Mouse (Mus musculus): ENCODE results near the gene Gm813. TPM values are rescaled to one million over a fixed set of nuclear protein-coding genes. Genes with fewer than 3 reads are reported as not detected.

Gene Gm813
- polyA plus RNA-seq, 1 experiment from 2014 or later: not detected

- Histone ChIP-seq H3K4me3 (no peak overlapping the region), H3K9ac (no peak overlapping the region), H3K4me2 (no peak overlapping the region), H3K27ac (ENCODE audit: poor library complexity, severe bottlenecking) (no peak overlapping the region), H3K27me3 (replicated peaks) (no peaks in the 10 kb centered on the region), H3K4me1 (replicated peaks) (no peaks in the 10 kb centered on the region), H3K36me3 (no peaks in the 10 kb centered on the region), H3K9me3 (replicated peaks) (no peaks in the 10 kb centered on the region)
- peak; percentile 90 for ATAC-seq (ENCODE audit: insufficient number of reproducible peaks, low FRiP score)
- WGBS: 66% methylated on average over 4 of the region's 4 CpGs
Observed at GRCm38 (mm10) chr16:58637448-58637847, 20.7 kb upstream of the Gm813 start.

GRCm38 (mm10) chr16:58635866-58636265, 19.1 kb upstream of the Gm813 start:
- Histone ChIP-seq H3K36me3 (no peaks in the 10 kb centered on the region), H3K4me3 (no peak overlapping the region), H3K27me3 (replicated peaks) (no peaks in the 10 kb centered on the region), H3K4me2 (no peak overlapping the region), H3K9ac (no peak overlapping the region), H3K9me3 (replicated peaks) (no peaks in the 10 kb centered on the region), H3K4me1 (replicated peaks) (no peaks in the 10 kb centered on the region), H3K27ac (ENCODE audit: poor library complexity, severe bottlenecking) (no peak overlapping the region)
- no peak for ATAC-seq (ENCODE audit: insufficient number of reproducible peaks, low FRiP score)
- 51% methylated on average over 2 of the region's 2 CpGs for WGBS

GRCm38 (mm10) chr16:58629736-58630135, 13.0 kb upstream of the Gm813 start:
- Histone ChIP-seq H3K4me1 (replicated peaks) (no peaks in the 10 kb centered on the region), H3K9ac (no peak overlapping the region), H3K27ac (ENCODE audit: poor library complexity, severe bottlenecking) (no peak overlapping the region), H3K4me3 (no peak overlapping the region), H3K36me3 (no peaks in the 10 kb centered on the region), H3K27me3 (replicated peaks) (no peaks in the 10 kb centered on the region), H3K9me3 (replicated peaks) (no peaks in the 10 kb centered on the region), H3K4me2 (no peak overlapping the region)
- 73% methylated on average over 2 of the region's 2 CpGs for WGBS
- no peak for ATAC-seq (ENCODE audit: insufficient number of reproducible peaks, low FRiP score)

GRCm38 (mm10) chr16:58628968-58629367, 12.2 kb upstream of the Gm813 start:
- no peaks in the 10 kb centered on the region for H3K27me3 ChIP-seq (replicated peaks)
- H3K4me2 ChIP-seq: no peak overlapping the region
- WGBS: 69% methylated on average over 5 of the region's 5 CpGs
- no peaks in the 10 kb centered on the region for H3K9me3 ChIP-seq (replicated peaks)
- ATAC-seq (ENCODE audit: insufficient number of reproducible peaks, low FRiP score): no peak
- H3K4me3 ChIP-seq: no peak overlapping the region
- H3K4me1 ChIP-seq (replicated peaks): no peaks in the 10 kb centered on the region
- H3K9ac ChIP-seq: no peak overlapping the region
- no peaks in the 10 kb centered on the region for H3K36me3 ChIP-seq
- H3K27ac ChIP-seq (ENCODE audit: poor library complexity, severe bottlenecking): no peak overlapping the region

GRCm38 (mm10) chr16:58628336-58628680, 11.5 kb upstream of the Gm813 start:
- no peaks in the 10 kb centered on the region for H3K4me1 ChIP-seq (replicated peaks)
- H3K9me3 ChIP-seq (replicated peaks): no peaks in the 10 kb centered on the region
- no peak overlapping the region for H3K27ac ChIP-seq (ENCODE audit: poor library complexity, severe bottlenecking)
- H3K27me3 ChIP-seq (replicated peaks): no peaks in the 10 kb centered on the region
- no peaks in the 10 kb centered on the region for H3K36me3 ChIP-seq
- no peak overlapping the region for H3K4me2 ChIP-seq
- no peak overlapping the region for H3K9ac ChIP-seq
- ATAC-seq (ENCODE audit: insufficient number of reproducible peaks, low FRiP score): no peak
- no peak overlapping the region for H3K4me3 ChIP-seq
- no CpG with 5 or more reads among the region's 2 CpGs for WGBS

GRCm38 (mm10) chr16:58627597-58628335, 11.0 kb upstream of the Gm813 start:
- Histone ChIP-seq H3K4me2 (no peak overlapping the region), H3K27ac (ENCODE audit: poor library complexity, severe bottlenecking) (no peak overlapping the region), H3K27me3 (replicated peaks) (no peaks in the 10 kb centered on the region), H3K9ac (no peak overlapping the region), H3K4me1 (replicated peaks) (no peaks in the 10 kb centered on the region), H3K36me3 (no peaks in the 10 kb centered on the region), H3K4me3 (no peak overlapping the region), H3K9me3 (replicated peaks) (no peaks in the 10 kb centered on the region)
- ATAC-seq (ENCODE audit: insufficient number of reproducible peaks, low FRiP score): no peak
- 86% methylated on average over 4 of the region's 4 CpGs for WGBS

- no peak for ATAC-seq (ENCODE audit: insufficient number of reproducible peaks, low FRiP score)
- H3K4me2 ChIP-seq: no peak overlapping the region
- no peaks in the 10 kb centered on the region for H3K36me3 ChIP-seq
- no peak overlapping the region for H3K4me3 ChIP-seq
- no peak overlapping the region for H3K9ac ChIP-seq
- WGBS: 83% methylated on average over 6 of the region's 6 CpGs
- H3K27me3 ChIP-seq (replicated peaks): no peaks in the 10 kb centered on the region
- no peaks in the 10 kb centered on the region for H3K9me3 ChIP-seq (replicated peaks)
- H3K27ac ChIP-seq (ENCODE audit: poor library complexity, severe bottlenecking): no peak overlapping the region
- no peaks in the 10 kb centered on the region for H3K4me1 ChIP-seq (replicated peaks)
Observed at GRCm38 (mm10) chr16:58623944-58624343, 7.2 kb upstream of the Gm813 start.

- Histone ChIP-seq H3K9me3 (replicated peaks) (no peaks in the 10 kb centered on the region), H3K4me3 (no peak overlapping the region), H3K4me1 (replicated peaks) (no peaks in the 10 kb centered on the region), H3K27me3 (replicated peaks) (no peaks in the 10 kb centered on the region), H3K27ac (ENCODE audit: poor library complexity, severe bottlenecking) (no peak overlapping the region), H3K36me3 (no peaks in the 10 kb centered on the region), H3K4me2 (no peak overlapping the region), H3K9ac (no peak overlapping the region)
- no peak for ATAC-seq (ENCODE audit: insufficient number of reproducible peaks, low FRiP score)
- 62% methylated on average over 4 of the region's 4 CpGs for WGBS
Observed at GRCm38 (mm10) chr16:58623114-58623513, 6.3 kb upstream of the Gm813 start.

GRCm38 (mm10) chr16:58622377-58622776, 5.6 kb upstream of the Gm813 start:
- Histone ChIP-seq H3K4me1 (replicated peaks) (no peaks in the 10 kb centered on the region), H3K27ac (ENCODE audit: poor library complexity, severe bottlenecking) (no peak overlapping the region), H3K27me3 (replicated peaks) (no peaks in the 10 kb centered on the region), H3K9me3 (replicated peaks) (no peaks in the 10 kb centered on the region), H3K4me3 (no peak overlapping the region), H3K4me2 (no peak overlapping the region), H3K9ac (no peak overlapping the region), H3K36me3 (no peaks in the 10 kb centered on the region)
- WGBS: 69% methylated on average over 3 of the region's 3 CpGs
- ATAC-seq (ENCODE audit: insufficient number of reproducible peaks, low FRiP score): no peak

GRCm38 (mm10) chr16:58617346-58617745, 568 bp upstream of the Gm813 start:
- Histone ChIP-seq H3K36me3 (no peaks in the 10 kb centered on the region), H3K4me1 (replicated peaks) (no peaks in the 10 kb centered on the region), H3K4me3 (no peak overlapping the region), H3K4me2 (no peak overlapping the region), H3K9me3 (replicated peaks) (no peaks in the 10 kb centered on the region), H3K27ac (ENCODE audit: poor library complexity, severe bottlenecking) (no peak overlapping the region), H3K9ac (no peak overlapping the region), H3K27me3 (replicated peaks) (no peaks in the 10 kb centered on the region)
- no peak for ATAC-seq (ENCODE audit: insufficient number of reproducible peaks, low FRiP score)

GRCm38 (mm10) chr16:58612969-58613368, 3.8 kb downstream of the Gm813 start:
- 81% methylated on average over 3 of the region's 3 CpGs for WGBS
- no peak for ATAC-seq (ENCODE audit: insufficient number of reproducible peaks, low FRiP score)
- Histone ChIP-seq H3K9ac (no peak overlapping the region), H3K4me1 (replicated peaks) (no peaks in the 10 kb centered on the region), H3K36me3 (no peaks in the 10 kb centered on the region), H3K4me3 (no peak overlapping the region), H3K27ac (ENCODE audit: poor library complexity, severe bottlenecking) (no peak overlapping the region), H3K27me3 (replicated peaks) (no peaks in the 10 kb centered on the region), H3K9me3 (replicated peaks) (no peaks in the 10 kb centered on the region), H3K4me2 (no peak overlapping the region)

- no peaks in the 10 kb centered on the region for H3K9me3 ChIP-seq (replicated peaks)
- no peaks in the 10 kb centered on the region for H3K27me3 ChIP-seq (replicated peaks)
- H3K27ac ChIP-seq (ENCODE audit: poor library complexity, severe bottlenecking): no peak overlapping the region
- H3K9ac ChIP-seq: no peak overlapping the region
- no peak overlapping the region for H3K4me2 ChIP-seq
- no peak for ATAC-seq (ENCODE audit: insufficient number of reproducible peaks, low FRiP score)
- 57% methylated on average over 5 of the region's 5 CpGs for WGBS
- no peaks in the 10 kb centered on the region for H3K36me3 ChIP-seq
- no peak overlapping the region for H3K4me3 ChIP-seq
- peaks cover 4% of the 10 kb centered on the region for H3K4me1 ChIP-seq (replicated peaks)
Observed at GRCm38 (mm10) chr16:58607101-58607500, 9.7 kb downstream of the Gm813 start.
